Mouse (Mus musculus) intestine, embryonic 15.5 days (tissue): ENCODE measurements at regions not wholly inside any gene's neighbourhood (a gene's known extent, or its start where the extent isn't known, plus 50 kb on each side); places are given as distances from the start of the nearest gene placed in this dataset.

ENCODE experiments used
- ATAC-seq: fragments of 200-750 bp; cut with Nextera tagmentation; 2 replicates; pipeline ENCODE4 v1.8.0; 2017; ENCODE audit warnings: moderate TSS enrichment, moderate library complexity
- H3K27ac ChIP-seq: fragments of 300-500 bp; sonication (generic); 2 replicates; pipeline ENCODE4 v1.5.1; 2015; ENCODE audit warnings: mild to moderate bottlenecking, inconsistent platforms
- H3K27me3 ChIP-seq: fragments of 300-500 bp; sonication (generic); replicated peaks from 2 replicates; pipeline ENCODE4 v1.6.1; 2015; ENCODE audit warnings: inconsistent platforms
- H3K36me3 ChIP-seq: fragments of 300-500 bp; sonication (generic); 2 replicates; pipeline ENCODE4 v1.6.1; 2015; ENCODE audit warnings: inconsistent platforms
- H3K4me1 ChIP-seq: fragments of 300-500 bp; sonication (generic); replicated peaks from 2 replicates; pipeline ENCODE4 v1.6.1; 2015; ENCODE audit warnings: inconsistent platforms
- H3K4me2 ChIP-seq: fragments of 300-500 bp; sonication (generic); replicated peaks from 2 replicates; pipeline ENCODE4 v1.6.1; 2015; ENCODE audit warnings: mild to moderate bottlenecking, inconsistent platforms
- H3K4me3 ChIP-seq: fragments of 300-500 bp; sonication (generic); replicated peaks from 2 replicates; pipeline ENCODE4 v1.5.1; 2015; ENCODE audit warnings: inconsistent platforms
- H3K9ac ChIP-seq: fragments of 300-500 bp; sonication (generic); 2 replicates; pipeline ENCODE4 v1.6.1; 2015; ENCODE audit warnings: inconsistent platforms
- H3K9me3 ChIP-seq: fragments of 300-500 bp; sonication (generic); 2 replicates; pipeline ENCODE4 v1.6.1; 2016; ENCODE audit warnings: inconsistent platforms
- WGBS: fragments of 180-500 bp; shearing (Covaris S2); methylation state at CpG from one replicate; pipeline ENCODE4 v1.1.7; 2015; 5-methylcytosine and 5-hydroxymethylcytosine counted together

DNA sequence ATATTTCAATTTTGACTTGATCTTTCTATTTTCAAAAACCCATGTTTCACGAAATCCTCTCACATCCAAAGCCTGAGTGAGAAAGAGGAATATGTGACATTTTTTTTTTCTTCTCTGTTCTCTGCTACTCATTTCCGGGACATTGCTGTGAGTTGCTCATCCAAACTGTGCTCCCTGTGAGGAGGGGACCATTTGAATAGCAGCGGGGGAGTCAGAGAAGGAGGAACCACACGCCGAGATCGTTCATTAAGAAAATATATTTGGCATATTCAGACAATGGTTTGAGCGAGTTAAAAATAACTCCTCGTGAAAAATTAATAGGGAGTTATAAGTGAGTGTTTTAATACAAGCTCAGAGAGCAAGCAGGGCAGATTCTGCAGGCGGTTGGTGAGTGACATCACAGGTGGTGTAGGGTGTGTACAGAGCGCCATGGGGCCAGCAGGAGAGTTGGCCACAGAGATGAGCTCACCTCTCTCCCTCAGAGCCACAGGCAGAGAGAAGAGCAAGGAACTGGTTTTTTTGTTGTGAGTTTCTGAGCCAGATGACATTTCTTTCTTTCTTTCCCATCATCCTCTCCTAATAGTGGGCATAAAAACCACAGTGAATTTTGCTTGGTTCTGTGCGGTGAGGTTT, 54.4 kb upstream of the Calcoco1 start:
- H3K9me3 ChIP-seq = no peaks in the 10 kb centered on the region
- no peak overlapping the region for H3K4me2 ChIP-seq
- H3K4me3 ChIP-seq = no peak overlapping the region
- H3K9ac ChIP-seq = no peak overlapping the region
- no peaks in the 10 kb centered on the region for H3K4me1 ChIP-seq
- no peaks in the 10 kb centered on the region for H3K36me3 ChIP-seq
- ATAC-seq = no peak
- WGBS = 43% methylated on average over 11 of the region's 11 CpGs
- 0 out of 2 replicates have a peak, but pooled peaks cover 3% of the 10 kb centered on the region for H3K27me3 ChIP-seq
- H3K27ac ChIP-seq = no peak overlapping the region

DNA sequence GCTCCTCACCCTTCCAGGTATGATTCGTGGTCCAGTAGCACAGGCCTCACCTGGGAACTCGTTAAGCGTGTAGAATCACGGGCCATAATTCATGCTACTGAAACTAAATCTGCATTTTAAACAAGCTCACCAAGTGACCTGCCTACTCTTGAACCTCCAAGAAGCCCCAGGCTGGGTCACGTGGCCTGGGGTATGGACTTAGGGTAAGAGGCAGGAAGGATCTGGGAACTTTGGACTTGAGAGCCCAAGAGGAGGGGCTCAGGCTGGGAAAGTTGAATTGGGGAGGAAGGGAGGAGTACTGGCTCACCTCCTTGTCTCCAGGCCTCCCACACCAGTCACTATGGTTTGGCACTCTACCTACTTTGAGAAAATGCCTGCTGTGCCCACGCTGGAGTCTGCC, 58.6 kb upstream of the Calcoco1 start:
- Histone ChIP-seq H3K4me2 (no peak overlapping the region), H3K9me3 (no peaks in the 10 kb centered on the region), H3K4me3 (no peak overlapping the region), H3K9ac (no peak overlapping the region), H3K27me3 (peaks cover 6% of the 10 kb centered on the region), H3K4me1 (peaks cover 6% of the 10 kb centered on the region; the same call in 1 of the 2 replicates), H3K27ac (no peak overlapping the region), H3K36me3 (no peaks in the 10 kb centered on the region)
- WGBS = 81% methylated on average over 6 of the region's 6 CpGs
- no peak for ATAC-seq

DNA sequence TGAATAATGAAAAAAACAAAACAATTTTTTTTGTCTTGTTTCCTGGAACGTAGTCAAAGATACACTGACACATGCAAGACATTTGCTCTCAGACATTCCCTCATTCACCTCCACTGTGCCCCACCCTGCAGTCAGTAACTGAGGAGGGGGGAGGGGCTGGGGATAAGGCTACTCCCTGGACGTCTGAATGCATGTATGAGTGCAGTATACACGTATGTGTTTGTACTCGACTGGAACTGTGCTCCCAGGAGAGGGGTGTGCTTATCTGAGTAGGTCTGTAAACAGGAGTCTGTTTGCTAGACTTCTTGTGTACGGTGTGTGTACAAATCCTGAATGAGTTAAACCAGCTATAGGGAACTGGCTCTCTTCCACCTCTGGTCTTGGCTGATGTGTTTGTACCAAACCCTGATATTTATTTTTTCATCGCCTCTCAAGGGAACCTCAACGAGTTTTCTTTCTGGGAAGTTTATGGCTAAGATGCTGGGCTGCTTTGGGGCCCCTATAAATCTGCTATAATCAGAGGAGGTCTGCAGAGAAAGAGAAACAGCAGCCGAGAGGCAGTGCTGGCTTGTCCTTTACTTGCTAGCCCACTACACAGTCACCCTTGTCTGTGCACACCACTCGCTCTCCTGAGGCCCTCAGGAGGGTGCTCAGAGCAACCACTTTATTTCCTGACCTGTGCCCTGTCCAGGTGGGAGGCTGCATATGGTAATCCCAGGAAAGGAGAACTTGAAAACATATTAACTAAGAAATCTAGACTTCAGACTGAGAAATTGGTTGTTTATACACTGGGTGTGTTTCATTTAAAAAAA, 61.2 kb upstream of the Calcoco1 start:
- Histone ChIP-seq H3K27ac (no peak overlapping the region), H3K27me3 (peaks cover 13% of the 10 kb centered on the region), H3K9ac (no peak overlapping the region; the same call in 1 of the 2 replicates), H3K4me2 (no peak overlapping the region), H3K36me3 (no peaks in the 10 kb centered on the region), H3K9me3 (no peaks in the 10 kb centered on the region), H3K4me3 (no peak overlapping the region), H3K4me1 (peaks cover 6% of the 10 kb centered on the region; the same call in 1 of the 2 replicates)
- 0 out of 2 replicates have a peak, but pooled peaks have one; percentile 34 for ATAC-seq
- 17% methylated on average over 9 of the region's 9 CpGs for WGBS

DNA sequence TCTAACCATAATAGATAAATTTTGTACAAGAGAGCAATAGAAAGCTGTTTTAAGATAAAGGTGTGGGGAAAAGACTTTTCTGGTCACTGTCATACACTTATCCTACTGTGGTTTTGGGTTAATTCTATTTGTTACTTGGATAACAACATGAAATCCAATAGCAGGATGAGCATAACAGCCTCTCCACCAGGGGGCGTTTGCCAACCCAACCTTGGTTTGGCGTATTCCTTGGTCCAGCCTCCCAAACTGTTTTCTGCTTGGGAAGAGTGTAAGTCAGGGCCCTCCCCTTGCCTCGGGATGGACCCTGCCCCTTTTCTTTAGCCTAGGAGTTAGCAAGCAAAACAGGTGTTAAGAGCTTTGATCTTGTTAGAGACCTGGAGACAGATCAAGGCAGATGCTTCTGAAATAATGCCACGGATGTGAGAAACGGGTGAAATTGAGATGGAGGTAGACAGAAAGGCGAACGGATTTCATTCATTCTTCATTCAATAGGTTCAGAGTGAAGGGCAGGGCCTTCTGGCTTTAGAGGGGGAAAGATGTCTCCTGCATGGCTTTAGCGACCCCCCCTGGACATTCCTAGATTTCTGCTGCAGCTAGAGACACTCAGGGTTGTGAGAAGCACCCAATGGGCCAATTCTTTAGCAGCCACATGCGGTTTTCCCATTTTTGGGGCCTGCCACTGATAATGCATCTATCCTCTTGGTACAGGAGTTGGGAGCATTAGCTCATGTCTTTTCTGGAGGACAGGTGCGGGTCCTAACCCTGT, 63.3 kb upstream of the Calcoco1 start:
- peaks cover 6% of the 10 kb centered on the region; the same call in 1 of the 2 replicates for H3K4me1 ChIP-seq
- WGBS = 29% methylated on average over 10 of the region's 10 CpGs
- ATAC-seq = no peak
- no peak overlapping the region for H3K9ac ChIP-seq
- H3K9me3 ChIP-seq = no peaks in the 10 kb centered on the region
- no peak overlapping the region for H3K4me3 ChIP-seq
- H3K4me2 ChIP-seq = no peak overlapping the region
- peaks cover 13% of the 10 kb centered on the region for H3K27me3 ChIP-seq
- H3K36me3 ChIP-seq = no peaks in the 10 kb centered on the region
- H3K27ac ChIP-seq = no peak overlapping the region

DNA sequence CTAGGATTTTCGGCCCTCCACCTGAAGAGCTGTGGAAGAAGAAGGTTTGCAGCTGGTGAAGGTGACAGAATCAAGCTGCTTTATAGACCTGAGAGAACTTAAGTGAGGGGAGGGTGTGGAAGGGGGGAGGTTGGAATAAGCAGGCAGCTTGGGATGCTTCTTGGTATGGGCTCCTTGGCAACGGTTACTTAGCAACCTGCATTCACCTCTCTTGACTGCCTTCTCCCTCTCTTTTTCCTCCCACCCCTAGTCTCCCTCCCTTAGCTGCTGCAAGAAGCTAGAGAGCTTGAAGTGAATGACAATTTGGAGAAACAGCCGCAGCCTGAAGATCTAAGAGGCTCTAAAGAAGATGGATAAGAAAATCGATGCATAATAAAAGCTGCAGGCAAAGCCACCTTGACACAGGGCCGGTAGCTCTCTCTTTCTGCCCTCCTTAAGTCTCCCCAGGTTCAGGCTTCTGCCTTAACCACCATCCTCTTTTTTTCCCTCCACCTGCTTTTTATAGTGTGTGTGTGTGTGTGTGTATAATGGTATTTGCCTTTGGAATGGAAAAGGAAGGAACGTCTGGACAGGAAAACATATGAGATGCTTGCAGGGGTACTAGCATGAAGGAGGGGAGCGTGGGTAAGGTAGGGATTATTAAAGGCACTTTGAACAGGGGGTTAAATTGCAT, 67.0 kb upstream of the Calcoco1 start:
- no peak overlapping the region for H3K4me3 ChIP-seq
- 52% methylated on average over 7 of the region's 7 CpGs for WGBS
- H3K27ac ChIP-seq = no peak overlapping the region
- ATAC-seq = no peak
- no peaks in the 10 kb centered on the region for H3K9me3 ChIP-seq
- H3K4me2 ChIP-seq = no peak overlapping the region
- H3K9ac ChIP-seq = no peak overlapping the region
- H3K4me1 ChIP-seq = no peaks in the 10 kb centered on the region
- H3K27me3 ChIP-seq = peaks cover 13% of the 10 kb centered on the region
- H3K36me3 ChIP-seq = no peaks in the 10 kb centered on the region

DNA sequence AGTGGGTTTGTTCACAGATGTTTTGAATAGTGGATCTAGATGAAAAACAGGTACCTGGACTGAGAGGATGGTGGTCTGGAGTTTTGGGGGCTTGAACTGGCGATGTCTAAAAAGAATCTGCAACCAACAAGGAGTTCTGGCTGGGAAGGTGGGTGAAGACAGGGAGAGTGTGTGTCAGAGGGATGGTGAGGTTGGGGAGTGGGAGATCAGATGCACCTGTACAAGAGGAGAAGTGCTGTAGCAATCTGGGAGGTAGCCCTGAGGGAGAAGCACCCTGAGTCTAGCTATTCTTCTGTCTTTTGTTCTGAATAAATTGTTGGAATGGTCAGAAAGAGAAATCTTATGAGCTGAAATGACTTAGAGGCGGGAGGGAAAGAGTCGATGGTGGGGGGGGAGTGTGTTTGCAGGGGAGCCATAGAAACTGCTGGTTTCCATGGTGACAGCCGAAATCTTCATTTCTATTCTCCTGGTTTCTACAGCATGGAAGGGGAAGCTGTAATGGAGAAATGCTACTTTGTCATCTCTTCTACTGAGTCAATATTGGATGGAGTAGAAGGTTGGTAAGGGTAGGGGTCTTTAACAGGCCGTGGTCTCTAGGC, 75.1 kb upstream of the Calcoco1 start:
- 84% methylated on average over 5 of the region's 5 CpGs for WGBS
- Histone ChIP-seq H3K9me3 (no peaks in the 10 kb centered on the region), H3K9ac (no peak overlapping the region), H3K27ac (no peak overlapping the region), H3K4me2 (no peak overlapping the region), H3K27me3 (no peaks in the 10 kb centered on the region; the same call in 1 of the 2 replicates), H3K36me3 (no peaks in the 10 kb centered on the region), H3K4me1 (no peaks in the 10 kb centered on the region), H3K4me3 (no peak overlapping the region)
- ATAC-seq = no peak

DNA sequence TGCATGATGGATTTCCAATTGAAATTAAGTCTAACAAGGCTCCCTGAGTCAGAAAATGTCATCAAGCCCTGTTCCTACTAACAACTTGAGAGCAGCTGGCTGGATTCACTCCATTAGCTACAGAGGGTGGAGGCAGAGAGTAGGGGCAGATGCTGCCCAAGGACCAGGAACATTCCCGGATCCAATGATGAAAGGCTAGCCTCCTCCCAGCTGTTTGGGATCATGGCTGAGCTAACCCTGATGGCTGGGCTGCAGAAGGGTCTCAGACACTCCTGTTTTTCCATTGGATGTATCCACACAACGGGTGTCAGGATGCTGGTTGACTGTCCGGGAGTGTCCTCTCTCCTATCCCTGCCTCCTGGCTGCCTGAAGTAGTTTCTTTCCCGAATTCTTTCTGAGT, 78.1 kb upstream of the Calcoco1 start:
- Histone ChIP-seq H3K36me3 (no peaks in the 10 kb centered on the region), H3K27ac (no peak overlapping the region), H3K4me3 (no peak overlapping the region), H3K4me1 (no peaks in the 10 kb centered on the region), H3K9ac (no peak overlapping the region), H3K27me3 (no peaks in the 10 kb centered on the region; the same call in 1 of the 2 replicates), H3K9me3 (no peaks in the 10 kb centered on the region), H3K4me2 (no peak overlapping the region)
- WGBS = 70% methylated on average over 4 of the region's 4 CpGs
- ATAC-seq = no peak

DNA sequence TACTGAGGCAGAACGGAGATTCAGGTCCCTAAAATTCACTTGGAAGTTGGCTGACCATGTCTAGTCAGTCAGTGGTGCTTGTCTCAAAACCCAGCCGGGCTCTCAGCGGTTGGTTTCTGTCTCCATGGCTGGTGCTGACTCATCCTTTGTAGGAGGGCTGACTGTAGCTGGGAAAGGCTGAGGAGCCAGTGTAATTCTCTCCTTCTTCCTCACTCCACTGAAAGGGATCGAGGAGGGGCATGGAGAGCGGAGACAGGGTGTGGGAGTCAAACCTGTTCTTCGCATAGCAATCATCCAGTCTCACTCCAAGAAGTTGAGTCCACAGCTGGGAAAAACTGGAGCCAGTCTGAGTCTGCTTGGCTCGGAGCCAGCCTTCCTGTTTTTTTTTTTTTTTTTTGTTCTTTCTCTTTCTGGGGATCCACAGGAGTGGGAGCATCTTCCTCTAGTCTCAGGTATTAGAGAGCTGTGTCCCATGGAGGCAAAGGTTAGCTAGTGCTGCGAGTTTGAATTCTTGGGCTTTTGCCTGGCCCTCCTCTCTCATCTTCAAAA, 80.4 kb upstream of the Calcoco1 start:
- H3K27ac ChIP-seq = no peak overlapping the region
- H3K36me3 ChIP-seq = no peaks in the 10 kb centered on the region
- no peak overlapping the region for H3K4me3 ChIP-seq
- WGBS = 57% methylated on average over 8 of the region's 8 CpGs
- ATAC-seq = no peak
- H3K4me1 ChIP-seq = no peaks in the 10 kb centered on the region
- no peaks in the 10 kb centered on the region; the same call in none of the 2 replicates for H3K27me3 ChIP-seq
- no peak overlapping the region for H3K4me2 ChIP-seq
- no peak overlapping the region for H3K9ac ChIP-seq
- no peaks in the 10 kb centered on the region for H3K9me3 ChIP-seq

DNA sequence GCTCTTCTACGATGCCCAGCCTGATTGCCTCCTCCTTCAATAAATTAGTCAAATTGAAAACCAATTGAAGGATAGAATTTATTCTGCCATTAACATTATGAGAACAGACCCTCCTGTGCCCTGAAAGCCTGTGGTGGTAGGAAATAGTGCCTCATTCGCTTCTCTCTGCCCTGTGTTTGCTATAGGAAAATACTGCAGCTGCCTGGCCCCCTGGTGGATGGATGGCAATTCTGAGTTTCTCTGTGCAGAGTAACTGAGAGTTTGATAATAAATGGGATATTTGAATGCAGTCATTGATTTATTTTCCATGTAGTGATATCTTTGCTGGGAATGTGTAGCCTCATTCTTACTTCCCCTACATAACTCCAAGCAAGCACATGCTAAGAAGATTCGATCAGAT, 85.4 kb upstream of the Calcoco1 start:
- H3K9ac ChIP-seq = no peak overlapping the region
- 55% methylated on average over 3 of the region's 3 CpGs for WGBS

DNA sequence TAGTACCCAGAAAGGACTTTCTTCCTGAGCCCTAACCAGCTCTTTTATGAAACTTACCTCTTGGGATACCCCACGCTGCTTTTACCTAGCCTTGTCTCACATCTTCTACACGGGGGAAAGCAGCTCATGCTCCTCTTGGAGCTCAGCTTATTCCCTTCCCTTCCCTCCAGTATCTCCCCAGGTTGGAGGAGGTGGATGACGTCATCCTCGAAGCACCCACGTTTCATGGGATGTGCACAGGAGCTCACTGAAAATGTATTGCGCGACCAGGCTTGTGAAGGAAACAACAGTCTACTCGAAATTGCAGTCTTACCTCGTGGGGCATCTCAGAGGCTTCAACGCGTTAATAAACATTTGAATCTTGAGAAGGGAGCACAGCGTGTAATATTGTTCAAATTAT, 97.2 kb upstream of the Calcoco1 start:
- no peaks in the 10 kb centered on the region for H3K36me3 ChIP-seq
- no peak overlapping the region for H3K4me3 ChIP-seq
- H3K27me3 ChIP-seq = peaks cover 9% of the 10 kb centered on the region; the same call in 1 of the 2 replicates
- no peaks in the 10 kb centered on the region for H3K4me1 ChIP-seq
- ATAC-seq = no peak
- H3K4me2 ChIP-seq = no peak overlapping the region
- H3K9me3 ChIP-seq = no peaks in the 10 kb centered on the region
- no peak overlapping the region for H3K9ac ChIP-seq
- 70% methylated on average over 12 of the region's 12 CpGs for WGBS
- no peak overlapping the region for H3K27ac ChIP-seq

More for the DNA sequence above, 85.4 kb upstream of the Calcoco1 start:
- Histone ChIP-seq H3K27ac (no peak overlapping the region), H3K4me2 (no peak overlapping the region), H3K27me3 (peaks cover 5% of the 10 kb centered on the region; the same call in 1 of the 2 replicates), H3K4me3 (no peak overlapping the region), H3K4me1 (no peaks in the 10 kb centered on the region), H3K9me3 (no peaks in the 10 kb centered on the region), H3K36me3 (no peaks in the 10 kb centered on the region)
- no peak for ATAC-seq

DNA sequence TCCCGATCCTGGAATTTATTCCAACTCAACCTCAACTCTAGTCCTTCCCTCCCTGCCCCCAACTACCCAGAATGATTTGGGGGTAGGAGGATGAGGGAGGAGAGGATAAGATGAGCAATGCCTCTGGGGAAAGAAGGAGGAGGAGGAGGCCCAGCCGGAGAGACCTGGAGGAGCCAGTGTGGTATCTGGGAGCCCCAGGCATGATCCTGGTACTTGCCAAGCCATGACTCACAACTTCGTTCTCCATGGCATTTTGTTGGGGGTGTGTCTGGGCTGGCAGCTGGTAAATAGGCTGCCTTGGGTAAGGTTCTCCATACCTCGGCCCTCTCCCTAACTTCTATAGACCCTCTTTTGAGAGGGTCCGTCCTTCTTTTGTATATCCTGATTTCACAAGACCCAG, 81.2 kb upstream of the Hoxc13 start:
- Histone ChIP-seq H3K9ac (no peak overlapping the region), H3K4me1 (no peaks in the 10 kb centered on the region), H3K4me2 (no peak overlapping the region), H3K27ac (no peak overlapping the region), H3K27me3 (no peaks in the 10 kb centered on the region; the same call in none of the 2 replicates), H3K36me3 (no peaks in the 10 kb centered on the region), H3K4me3 (no peak overlapping the region), H3K9me3 (no peaks in the 10 kb centered on the region)
- 84% methylated on average over 5 of the region's 5 CpGs for WGBS
- no peak for ATAC-seq
